Mouse (Mus musculus) thymus, postnatal 36 days (tissue): Measurements from ENCODE around the gene Ushbp1.
"Not testable (repeated sequence)": the region's sequence is repeated elsewhere in the genome, so short reads cannot be mapped to it uniquely, and the experiment has no call there.

Source experiments
- DNase-seq, 2 experiments: peaks; one replicate each; pipeline ENCODE4 v3.0.0; 2022; ENCODE audit warnings: mixed read lengths in 2 of 2

The Ushbp1 gene

GRCm38 (mm10) chr8:71395629-71396028 lies at the start of gene Ushbp1:
Gene Ushbp1, minus strand, starts transcription at chr8:71395802.
- DNase-seq = no peak

GRCm38 (mm10) chr8:71445096-71445495 lies 49.5 kb upstream of the Ushbp1 start:
- no peak for DNase-seq

GRCm38 (mm10) chr8:71441404-71441803 lies 45.8 kb upstream of the Ushbp1 start:
- no peak for DNase-seq

- DNase-seq = no peak
Observed at GRCm38 (mm10) chr8:71437041-71437440, 41.4 kb upstream of the Ushbp1 start.

- DNase-seq = not testable (repeated sequence)
Observed at GRCm38 (mm10) chr8:71432935-71433334, 37.3 kb upstream of the Ushbp1 start.

GRCm38 (mm10) chr8:71422121-71422520 lies 26.5 kb upstream of the Ushbp1 start:
- no peak for DNase-seq

GRCm38 (mm10) chr8:71411535-71412273 lies 16.1 kb upstream of the Ushbp1 start:
- no peak for DNase-seq

- no peak for DNase-seq
Observed at GRCm38 (mm10) chr8:71408231-71408630, 12.6 kb upstream of the Ushbp1 start.

- no peak for DNase-seq
Observed at GRCm38 (mm10) chr8:71407441-71407840, 11.8 kb upstream of the Ushbp1 start.

- peak; percentile 67 to 74 for DNase-seq
Observed at GRCm38 (mm10) chr8:71406099-71407015, 10.8 kb upstream of the Ushbp1 start.

GRCm38 (mm10) chr8:71405401-71406098 lies 9.9 kb upstream of the Ushbp1 start, which contains the start of gene Ankle1:
Gene Ankle1, plus strand, starts transcription at chr8:71406010.
- peak; percentile 96 to 98 for DNase-seq

- no peak for DNase-seq
Observed at GRCm38 (mm10) chr8:71404951-71405351, 9.3 kb upstream of the Ushbp1 start.

- DNase-seq = no peak
Observed at GRCm38 (mm10) chr8:71404011-71404410, 8.4 kb upstream of the Ushbp1 start.

GRCm38 (mm10) chr8:71403107-71403885 lies 7.7 kb upstream of the Ushbp1 start:
- no peak for DNase-seq

GRCm38 (mm10) chr8:71402446-71402964 lies 6.9 kb upstream of the Ushbp1 start:
- no peak for DNase-seq

GRCm38 (mm10) chr8:71401454-71401853 lies 5.9 kb upstream of the Ushbp1 start:
- peak in 1 of 2 experiments; percentile 0 for DNase-seq

GRCm38 (mm10) chr8:71400826-71401225 lies 5.2 kb upstream of the Ushbp1 start:
- peak in 1 of 2 experiments; percentile 0 for DNase-seq

GRCm38 (mm10) chr8:71397701-71398100 lies 2.1 kb upstream of the Ushbp1 start:
- DNase-seq = no peak

GRCm38 (mm10) chr8:71396639-71397305 lies 1.2 kb upstream of the Ushbp1 start, which contains the start of gene Babam1:
Gene Babam1, plus strand, starts transcription at chr8:71396861.
- DNase-seq = peak; percentile 84 to 89

- DNase-seq = no peak
Observed at GRCm38 (mm10) chr8:71395071-71395470, 531 bp downstream of the Ushbp1 start.

GRCm38 (mm10) chr8:71394481-71394880 lies 1.1 kb downstream of the Ushbp1 start:
- no peak for DNase-seq
